Mouse (Mus musculus) heart, embryonic 12.5 days (tissue): Measurements from ENCODE around the gene Cap2. TPM values are rescaled to one million over a fixed set of nuclear protein-coding genes. Genes with fewer than 3 reads are reported as not detected.

Source experiments
- ATAC-seq: fragments of 200-750 bp; cut with Nextera tagmentation; 2 replicates; pipeline ENCODE4 v1.8.0; 2017; ENCODE audit warnings: moderate TSS enrichment, moderate library complexity; ENCODE audit not compliant: insufficient number of reproducible peaks, low FRiP score
- H3K27ac ChIP-seq: fragments of 300-500 bp; sonication (generic); 2 replicates; pipeline ENCODE4 v1.5.1; 2016; ENCODE audit warnings: mild to moderate bottlenecking, moderate library complexity; ENCODE audit not compliant: poor library complexity, severe bottlenecking
- H3K27me3 ChIP-seq: fragments of 300-500 bp; sonication (generic); replicated peaks from 2 replicates; pipeline ENCODE4 v1.6.1; 2016; ENCODE audit warnings: mild to moderate bottlenecking, moderate library complexity
- H3K36me3 ChIP-seq: fragments of 300-500 bp; sonication (generic); 2 replicates; pipeline ENCODE4 v1.6.1; 2016; ENCODE audit warnings: mild to moderate bottlenecking, moderate library complexity
- H3K4me1 ChIP-seq: fragments of 300-500 bp; sonication (generic); replicated peaks from 2 replicates; pipeline ENCODE4 v1.6.1; 2016; ENCODE audit warnings: mild to moderate bottlenecking
- H3K4me2 ChIP-seq: fragments of 300-500 bp; sonication (generic); 2 replicates; pipeline ENCODE4 v1.6.1; 2016; ENCODE audit warnings: mild to moderate bottlenecking, moderate library complexity
- H3K4me3 ChIP-seq: fragments of 300-500 bp; sonication (generic); 2 replicates; pipeline ENCODE4 v1.5.1; 2016; ENCODE audit warnings: mild to moderate bottlenecking
- H3K9ac ChIP-seq: fragments of 300-500 bp; sonication (generic); 2 replicates; pipeline ENCODE4 v1.6.1; 2016; ENCODE audit warnings: mild to moderate bottlenecking, moderate library complexity
- H3K9me3 ChIP-seq: fragments of 300-500 bp; sonication (generic); replicated peaks from 2 replicates; pipeline ENCODE4 v1.6.1; 2016; ENCODE audit warnings: mild to moderate bottlenecking, moderate library complexity
- WGBS: fragments of 180-500 bp; shearing (Covaris S2); methylation state at CpG from one replicate; pipeline ENCODE4 v1.1.7; 2016; 5-methylcytosine and 5-hydroxymethylcytosine counted together
- polyA plus RNA-seq: library from polyadenylated mRNA; unstranded; fragments of >200 nt; fragmentation: Nextera tagmentation; extraction: Ambion mirVana; gene quantifications from 2 replicates; pipeline ENCODE4 v1.2.1, GENCODE M21; 2016

Gene Cap2
- polyA plus RNA-seq, 1 experiment from 2014 or later: 177 TPM

- H3K4me2 ChIP-seq: no peak overlapping the region
- no peak for ATAC-seq
- H3K27ac ChIP-seq: no peak overlapping the region
- WGBS: 89% methylated on average over 1 of the region's 1 CpGs
- no peaks in the 10 kb centered on the region for H3K27me3 ChIP-seq
- H3K4me1 ChIP-seq: no peaks in the 10 kb centered on the region
- H3K36me3 ChIP-seq: peaks cover 41% of the 10 kb centered on the region
- no peaks in the 10 kb centered on the region for H3K9me3 ChIP-seq
- no peak overlapping the region for H3K4me3 ChIP-seq
- H3K9ac ChIP-seq: no peak overlapping the region
Observed at GRCm38 (mm10) chr13:46695296-46695908, 193.8 kb downstream of the Cap2 start.

GRCm38 (mm10) chr13:46695932-46696331, 194.3 kb downstream of the Cap2 start:
- H3K4me1 ChIP-seq: no peaks in the 10 kb centered on the region
- H3K9ac ChIP-seq: no peak overlapping the region
- H3K4me2 ChIP-seq: no peak overlapping the region
- peaks cover 39% of the 10 kb centered on the region for H3K36me3 ChIP-seq
- no peak overlapping the region for H3K4me3 ChIP-seq
- H3K9me3 ChIP-seq: no peaks in the 10 kb centered on the region
- 94% methylated on average over 1 of the region's 1 CpGs for WGBS
- no peak overlapping the region for H3K27ac ChIP-seq
- ATAC-seq: no peak
- H3K27me3 ChIP-seq: no peaks in the 10 kb centered on the region

GRCm38 (mm10) chr13:46696788-46697187, 195.1 kb downstream of the Cap2 start:
- Histone ChIP-seq H3K27me3 (no peaks in the 10 kb centered on the region), H3K9ac (no peak overlapping the region), H3K36me3 (peaks cover 43% of the 10 kb centered on the region), H3K4me3 (no peak overlapping the region), H3K27ac (no peak overlapping the region), H3K9me3 (no peaks in the 10 kb centered on the region), H3K4me2 (no peak overlapping the region), H3K4me1 (no peaks in the 10 kb centered on the region)
- ATAC-seq: no peak
- WGBS: 87% methylated on average over 2 of the region's 2 CpGs

GRCm38 (mm10) chr13:46699372-46699771, 197.7 kb downstream of the Cap2 start:
- 92% methylated on average over 1 of the region's 1 CpGs for WGBS

More at GRCm38 (mm10) chr13:46699372-46699771, 197.7 kb downstream of the Cap2 start:
- ATAC-seq: no peak
- no peak overlapping the region for H3K4me3 ChIP-seq
- no peaks in the 10 kb centered on the region for H3K4me1 ChIP-seq
- H3K36me3 ChIP-seq: peaks cover 46% of the 10 kb centered on the region
- H3K27me3 ChIP-seq: no peaks in the 10 kb centered on the region
- H3K9me3 ChIP-seq: no peaks in the 10 kb centered on the region
- no peak overlapping the region for H3K27ac ChIP-seq
- no peak overlapping the region for H3K4me2 ChIP-seq
- H3K9ac ChIP-seq: no peak overlapping the region

Other genes with a start within 250 kb of the Cap2 start
- 0.18 and 0.33 TPM in 2 replicates for gene Stmnd1, start 228.1 kb upstream of the Cap2 start, polyA plus RNA-seq
- 73.3 and 73.4 TPM in 2 replicates for gene Rbm24, start 83.4 kb upstream of the Cap2 start, polyA plus RNA-seq
- 16.4 and 16.7 TPM in 2 replicates for gene Fam8a1, start 167.7 kb downstream of the Cap2 start, polyA plus RNA-seq
- 26.6 and 28.0 TPM in 2 replicates for gene Nup153, start 226.1 kb downstream of the Cap2 start, polyA plus RNA-seq